Mouse (Mus musculus): ENCODE results near the gene Atp2b1.

Gene Atp2b1

DNA sequence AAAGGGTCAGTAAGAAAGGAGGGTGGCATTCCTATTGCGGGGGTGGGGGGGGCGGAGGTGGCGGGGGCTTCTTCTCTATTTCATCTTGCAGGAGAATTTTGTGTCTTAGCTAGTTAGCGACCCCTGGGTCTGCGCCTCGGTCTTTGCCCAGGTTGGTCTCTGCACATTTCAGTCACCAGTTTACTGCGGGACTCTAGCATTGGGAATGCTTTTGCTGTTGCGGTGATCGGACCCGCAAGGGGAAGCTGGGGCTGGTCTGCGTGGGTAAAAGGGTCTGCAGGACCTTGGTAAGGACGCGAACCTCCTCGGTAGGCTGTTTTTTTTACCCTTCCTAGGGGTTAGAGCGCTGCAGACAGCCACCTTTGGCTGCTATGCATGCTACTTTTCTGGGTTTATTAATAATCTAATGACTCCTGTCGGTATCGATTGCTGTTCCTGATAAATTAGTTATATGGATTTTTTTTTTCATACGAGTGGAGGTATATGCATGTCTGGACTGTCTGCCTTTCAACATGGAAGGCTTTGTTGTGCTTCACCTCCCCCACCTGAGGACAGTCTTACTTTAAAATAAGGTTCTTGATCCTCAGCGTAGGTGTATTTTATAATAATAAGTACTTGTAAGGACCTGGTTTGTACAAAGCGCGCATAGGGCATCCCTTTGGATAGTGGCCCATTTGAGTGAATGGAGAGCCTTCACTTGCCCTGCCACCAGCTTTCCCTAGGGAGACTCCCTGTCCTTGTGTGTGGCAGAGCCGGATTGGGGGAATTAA, 2.0 kb downstream of the Atp2b1 start:
- peak; percentile 10 to 23 for DNase-seq

DNA sequence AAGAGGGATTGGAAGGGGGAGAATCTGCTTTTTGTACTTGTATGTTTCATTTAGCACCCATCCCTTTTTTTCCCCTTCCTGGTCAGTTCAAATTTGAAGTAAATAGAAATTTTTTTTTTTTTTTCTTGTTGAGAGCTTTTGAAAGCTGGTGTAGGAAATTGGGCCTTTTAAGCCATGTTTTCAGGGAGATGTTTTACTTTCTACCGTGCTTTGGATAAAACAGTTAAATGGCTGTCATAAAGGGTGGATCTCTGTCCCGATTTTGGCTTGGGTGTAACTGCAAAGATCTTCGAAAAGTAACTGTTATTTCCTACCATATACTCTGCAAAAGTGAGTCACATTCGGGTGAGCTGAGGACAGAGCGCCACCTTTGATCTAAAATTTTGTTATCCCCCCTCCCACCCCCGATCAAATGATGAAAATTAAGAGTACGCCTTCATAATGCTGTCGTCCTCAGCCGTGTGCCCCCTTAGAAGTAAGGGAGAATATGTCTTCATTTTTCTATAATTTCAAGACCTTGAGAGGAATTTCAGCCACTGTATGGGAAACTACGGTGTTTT, 2.7 kb downstream of the Atp2b1 start:
- no peak for DNase-seq

DNA sequence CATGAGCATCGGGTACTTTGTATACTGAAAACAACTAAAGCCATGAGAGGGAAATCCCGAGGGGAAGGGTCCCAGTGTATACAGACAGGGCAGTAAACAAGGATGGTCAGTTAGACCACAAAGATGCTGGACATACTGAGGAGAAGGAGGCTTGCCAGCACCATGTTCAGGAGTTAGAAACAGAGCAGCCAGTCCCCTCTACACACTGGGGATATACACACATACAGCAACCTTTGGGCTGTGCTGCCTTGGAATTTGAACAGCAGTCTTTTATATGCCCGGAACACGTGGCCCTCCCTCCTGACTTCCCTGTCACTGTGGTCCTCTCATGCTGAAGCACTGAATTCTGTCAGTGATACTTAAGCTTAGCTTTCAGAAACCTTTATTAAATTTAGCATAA, 10.9 kb downstream of the Atp2b1 start:
- DNase-seq = no peak

DNA sequence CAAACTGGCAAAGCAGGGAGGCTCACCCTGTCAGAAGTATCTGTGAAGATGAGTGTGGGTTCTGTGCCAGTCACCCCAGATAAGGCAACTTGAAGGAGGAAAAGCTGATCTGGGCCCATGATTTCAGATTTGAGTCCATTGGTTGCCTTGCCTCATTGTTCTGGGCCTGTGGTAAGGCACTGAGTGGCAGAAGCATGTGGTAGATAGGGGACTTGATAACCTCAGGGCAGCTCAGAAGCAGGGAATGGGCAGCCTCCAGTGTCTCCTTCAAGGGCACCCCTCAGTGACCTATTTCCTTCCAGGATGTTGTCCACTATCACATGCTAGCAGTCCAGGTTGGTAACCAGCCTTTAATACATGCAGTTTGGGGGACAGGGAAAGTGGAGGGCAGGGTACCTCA, 12.8 kb downstream of the Atp2b1 start:
- no peak for DNase-seq

DNA sequence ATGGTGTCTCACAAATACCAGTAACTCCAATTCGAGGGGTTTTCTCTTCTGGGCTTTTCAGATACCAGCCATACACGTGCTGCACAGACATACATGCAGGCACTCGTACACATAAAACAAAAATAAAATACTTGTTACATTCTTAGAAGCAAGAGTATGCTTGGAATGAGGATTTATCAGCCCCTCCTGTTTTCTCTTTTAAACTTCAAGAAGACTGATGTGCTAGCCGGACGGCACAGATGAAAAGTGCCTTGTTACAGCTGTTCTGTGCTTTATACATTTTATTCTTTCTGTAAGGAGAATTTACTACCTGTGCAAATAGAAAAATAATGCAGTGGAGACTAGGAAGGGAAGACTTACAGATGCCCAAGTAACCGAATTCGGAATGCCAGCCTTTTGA, 15.2 kb downstream of the Atp2b1 start:
- DNase-seq = no peak

DNA sequence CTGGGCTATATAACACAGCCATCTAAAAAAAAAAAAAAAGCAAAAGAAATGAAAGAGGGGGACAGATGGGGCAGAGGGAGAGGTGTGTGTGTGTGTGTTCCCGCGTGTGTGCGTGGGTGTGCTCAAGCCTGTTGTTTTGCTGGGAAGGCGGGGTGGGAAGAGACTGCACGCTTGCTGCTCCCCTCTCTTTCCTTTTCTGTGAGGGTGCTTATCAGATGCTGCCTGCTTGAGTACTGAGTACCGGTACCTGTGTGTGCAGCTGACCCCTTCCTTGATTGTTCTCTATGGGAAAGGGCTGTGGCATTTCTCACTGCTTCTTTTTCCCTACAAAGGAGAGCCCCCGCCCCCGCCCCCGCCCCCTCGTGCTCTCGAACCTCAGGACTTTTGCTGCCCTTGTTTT, 15.9 kb downstream of the Atp2b1 start:
- DNase-seq = no peak

DNA sequence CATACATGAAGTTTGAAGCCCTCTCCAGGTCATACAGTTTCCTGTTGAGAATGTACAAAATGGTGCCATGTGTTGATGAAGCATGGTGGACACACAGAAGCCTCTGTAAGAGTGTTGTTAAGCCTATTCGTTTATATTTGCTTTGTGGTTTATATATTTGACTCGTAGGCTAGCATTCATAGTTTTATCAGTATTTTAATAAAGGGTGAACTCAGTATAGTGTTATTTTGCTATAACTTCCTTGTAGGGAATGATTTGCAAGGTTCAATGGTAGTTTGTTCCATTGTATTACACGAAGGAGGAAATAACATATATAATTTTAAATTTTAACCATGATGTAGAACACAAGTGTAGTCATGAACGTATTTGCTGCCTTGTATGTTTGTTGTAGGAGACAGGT, 25.9 kb downstream of the Atp2b1 start:
- no peak for DNase-seq

DNA sequence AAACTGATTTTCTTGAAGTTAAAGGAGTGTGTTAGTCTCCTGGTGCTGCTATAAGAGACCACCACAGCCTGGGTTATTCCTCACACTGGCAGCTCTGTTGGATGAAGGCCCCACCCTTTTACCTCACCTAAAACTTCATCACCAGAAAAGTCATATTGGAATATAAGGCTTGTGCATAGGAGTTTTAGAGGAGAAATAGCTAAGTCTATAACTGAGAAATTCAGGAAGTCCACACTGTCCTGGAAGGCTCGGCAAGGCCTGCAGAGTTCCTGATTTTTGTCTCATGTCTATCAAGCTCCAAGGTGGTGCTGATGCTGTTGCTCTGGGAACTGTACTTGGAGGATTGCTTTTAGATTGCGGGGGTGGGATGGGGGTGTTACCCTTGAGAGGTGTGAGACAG, 26.6 kb downstream of the Atp2b1 start:
- no peak for DNase-seq

DNA sequence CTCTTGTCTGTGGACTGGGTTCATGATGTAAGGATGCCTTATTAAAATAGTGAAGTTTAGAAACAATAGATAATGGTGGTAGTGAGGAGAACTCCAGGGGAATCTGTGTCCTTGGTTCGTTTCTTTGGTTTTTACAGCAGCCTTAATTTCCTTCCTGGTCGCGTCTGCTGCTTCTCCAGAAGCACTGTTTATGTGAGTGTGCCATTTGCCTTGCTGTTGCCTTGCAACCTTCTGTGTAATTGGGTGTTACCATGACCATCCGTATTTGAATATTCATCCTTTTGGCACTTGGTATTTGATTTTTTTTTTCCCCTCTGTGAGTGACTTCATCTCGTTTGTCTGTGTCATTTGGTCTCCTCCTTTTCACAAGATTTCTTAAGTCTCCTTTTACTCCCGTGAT, 27.8 kb downstream of the Atp2b1 start:
- no peak for DNase-seq

DNA sequence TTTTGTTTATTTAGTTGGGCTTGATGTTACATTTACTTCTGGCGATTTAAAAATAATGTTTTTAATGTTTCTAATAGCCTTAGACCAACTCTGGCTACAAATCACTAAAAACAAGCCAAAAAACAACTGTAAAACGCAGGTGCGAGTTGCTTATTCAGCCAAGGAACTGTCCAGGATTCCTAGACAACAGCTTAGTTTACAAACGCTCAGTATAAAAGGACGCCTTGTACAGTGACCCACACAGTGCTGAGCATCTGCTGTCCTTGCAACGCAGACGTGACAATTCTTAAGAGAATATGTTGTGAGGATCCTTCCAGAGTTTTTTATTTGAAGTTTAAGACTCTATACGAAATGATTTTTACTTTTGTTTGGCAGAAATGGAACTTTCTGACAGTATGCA, 28.8 kb downstream of the Atp2b1 start:
- no peak for DNase-seq

DNA sequence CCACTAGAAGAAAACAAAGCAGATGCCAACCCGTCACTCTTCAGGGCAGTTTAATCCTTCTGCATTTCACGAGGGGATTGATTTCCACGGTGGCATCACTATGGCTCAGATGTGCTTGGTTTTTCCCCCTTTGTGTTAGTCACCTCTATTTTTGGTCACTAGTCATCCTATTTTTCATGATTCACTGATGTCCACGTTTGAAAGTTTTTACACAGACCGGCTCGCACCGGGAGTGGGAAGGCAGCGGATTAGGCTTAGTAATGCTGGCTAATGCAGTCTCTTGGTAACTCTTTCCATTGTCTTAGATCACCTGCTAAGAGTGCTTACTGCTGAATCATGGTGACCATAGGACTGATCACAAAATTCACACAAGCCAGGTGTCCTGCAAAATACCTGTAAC, 29.7 kb downstream of the Atp2b1 start:
- DNase-seq = no peak

DNA sequence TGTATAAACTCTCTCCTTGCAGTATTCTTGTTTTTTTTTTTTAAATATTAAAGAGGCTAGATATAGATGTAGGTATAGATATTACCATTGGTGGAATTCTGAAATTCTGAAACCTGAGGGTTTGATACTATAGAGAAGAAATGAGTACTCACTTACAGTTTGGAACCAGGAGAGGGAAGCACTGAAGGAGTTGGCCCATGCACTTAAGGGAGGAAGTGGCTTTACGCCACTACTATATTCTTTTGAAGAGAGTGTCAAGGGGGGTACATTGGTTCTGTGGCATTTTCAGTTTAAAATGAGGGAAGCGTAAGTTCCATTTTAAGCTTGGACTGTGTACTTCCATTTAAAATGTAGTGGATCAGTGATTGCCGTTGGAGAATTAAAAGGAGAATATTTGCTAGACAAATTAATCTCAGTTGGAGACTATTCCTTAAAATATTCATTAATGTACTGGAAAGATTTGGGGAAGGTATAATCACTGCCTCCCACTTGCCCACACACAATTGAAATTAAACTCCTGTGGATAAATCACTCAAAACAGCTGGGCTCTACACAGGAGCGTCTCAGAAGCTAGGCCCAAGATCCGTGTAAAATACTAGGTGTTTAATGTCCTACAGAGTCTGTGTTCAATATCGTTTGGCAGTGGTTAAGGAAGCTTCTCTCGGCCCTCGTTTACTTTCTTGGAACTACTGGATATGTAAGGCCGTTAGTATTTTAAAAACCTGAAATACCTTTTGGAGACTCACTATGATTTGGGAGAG, 32.0 kb downstream of the Atp2b1 start:
- DNase-seq = no peak

DNA sequence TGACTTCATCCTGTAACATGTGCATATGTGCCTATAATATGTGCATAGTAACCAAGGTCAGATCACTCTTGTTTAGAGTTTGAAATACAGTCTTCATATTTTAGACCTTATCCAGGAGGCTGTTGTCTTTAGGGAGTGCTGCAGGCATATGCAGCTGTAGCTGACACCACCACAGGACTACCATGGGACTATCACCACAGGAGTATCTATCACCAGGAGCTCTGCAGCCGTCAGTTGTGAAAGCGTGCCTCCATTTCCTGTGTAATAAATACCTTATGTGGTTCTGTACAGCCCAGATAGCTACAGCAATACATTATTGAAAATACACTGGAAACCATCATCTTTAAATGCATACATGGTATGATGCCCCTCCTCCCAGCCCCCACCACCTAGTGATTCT, 33.0 kb downstream of the Atp2b1 start:
- DNase-seq = no peak

DNA sequence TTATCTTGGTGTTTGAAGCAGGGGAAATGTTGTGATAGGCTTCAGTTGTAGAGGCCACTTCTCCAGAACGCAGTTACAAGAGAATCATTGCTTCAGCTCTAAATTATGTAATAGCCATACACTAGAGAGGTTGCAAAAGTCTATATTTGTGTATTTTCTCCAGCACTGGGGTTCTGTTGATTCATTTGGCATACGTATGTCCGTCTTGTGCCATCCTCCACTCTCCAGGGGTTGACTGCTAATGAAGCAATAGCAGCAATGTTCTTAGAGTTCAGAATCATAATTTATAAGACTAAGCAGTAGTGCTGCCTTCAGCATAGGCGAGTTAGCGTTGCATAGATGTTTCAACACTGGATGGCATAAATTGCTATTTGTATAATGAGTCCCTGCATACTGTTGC, 33.9 kb downstream of the Atp2b1 start:
- DNase-seq = no peak

DNA sequence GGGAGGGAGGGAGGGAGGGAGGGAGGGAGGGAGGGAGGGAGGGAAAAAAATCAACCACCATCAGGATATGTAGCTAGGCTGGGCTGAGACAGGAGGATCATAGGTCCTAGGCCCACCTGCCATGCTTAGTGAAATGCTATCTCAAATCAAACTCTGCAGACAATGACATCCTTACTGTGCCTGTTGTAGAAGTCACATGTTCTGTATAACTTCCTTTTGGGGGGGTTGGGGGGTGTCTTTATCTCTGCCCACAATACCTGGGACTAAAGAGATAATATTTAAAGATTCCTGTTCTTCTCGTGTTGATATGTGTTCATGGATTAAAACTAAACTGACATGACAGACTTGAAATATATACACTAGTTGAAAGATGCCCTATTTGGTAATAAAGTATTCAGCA, 35.5 kb downstream of the Atp2b1 start:
- no peak for DNase-seq

DNA sequence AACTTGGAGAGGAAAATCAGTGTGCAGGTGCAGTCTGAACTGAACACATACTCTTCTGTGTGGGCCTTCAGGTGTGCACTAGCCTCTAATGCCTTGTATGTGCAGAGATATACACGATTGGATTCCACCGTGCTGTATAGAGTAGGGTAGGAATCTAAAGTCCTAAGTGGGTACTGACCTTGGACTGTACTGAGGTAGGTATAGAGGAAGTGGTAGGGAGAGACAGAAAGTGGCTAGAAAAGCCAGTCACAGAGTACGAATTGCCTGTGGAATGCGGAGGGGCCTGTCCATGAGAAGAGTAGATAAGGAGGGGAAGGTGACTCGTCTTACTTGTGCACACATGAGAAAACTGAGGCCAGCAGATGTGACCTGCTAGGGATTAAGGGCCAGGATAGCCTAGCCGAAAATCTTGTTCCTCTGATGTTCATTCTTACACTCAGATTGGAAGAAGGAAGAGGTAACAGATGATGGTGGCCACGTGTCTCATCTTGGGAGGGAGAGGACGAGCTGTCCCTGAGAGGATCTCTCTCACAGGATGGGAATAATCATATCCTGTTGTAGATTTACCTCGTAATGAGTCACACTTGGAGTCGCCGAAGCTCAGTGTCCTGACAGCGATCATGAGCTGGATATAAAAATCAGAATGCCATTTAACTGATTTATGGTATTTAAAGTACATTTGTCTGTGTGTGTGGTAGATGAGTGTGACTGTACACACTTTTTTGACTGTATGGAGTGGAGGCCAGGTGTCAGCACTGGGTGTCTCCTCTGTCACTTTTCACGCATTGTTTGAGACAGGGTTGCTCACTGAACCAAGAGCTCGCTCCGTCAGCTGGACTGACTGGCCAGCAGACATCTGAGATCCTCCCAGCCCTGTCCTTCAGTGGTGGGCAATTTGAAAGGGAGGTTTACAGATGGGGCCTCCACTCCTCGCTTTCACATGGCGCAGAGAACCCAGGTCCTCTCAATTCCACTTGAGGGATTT, 37.4 kb downstream of the Atp2b1 start:
- no peak for DNase-seq

DNA sequence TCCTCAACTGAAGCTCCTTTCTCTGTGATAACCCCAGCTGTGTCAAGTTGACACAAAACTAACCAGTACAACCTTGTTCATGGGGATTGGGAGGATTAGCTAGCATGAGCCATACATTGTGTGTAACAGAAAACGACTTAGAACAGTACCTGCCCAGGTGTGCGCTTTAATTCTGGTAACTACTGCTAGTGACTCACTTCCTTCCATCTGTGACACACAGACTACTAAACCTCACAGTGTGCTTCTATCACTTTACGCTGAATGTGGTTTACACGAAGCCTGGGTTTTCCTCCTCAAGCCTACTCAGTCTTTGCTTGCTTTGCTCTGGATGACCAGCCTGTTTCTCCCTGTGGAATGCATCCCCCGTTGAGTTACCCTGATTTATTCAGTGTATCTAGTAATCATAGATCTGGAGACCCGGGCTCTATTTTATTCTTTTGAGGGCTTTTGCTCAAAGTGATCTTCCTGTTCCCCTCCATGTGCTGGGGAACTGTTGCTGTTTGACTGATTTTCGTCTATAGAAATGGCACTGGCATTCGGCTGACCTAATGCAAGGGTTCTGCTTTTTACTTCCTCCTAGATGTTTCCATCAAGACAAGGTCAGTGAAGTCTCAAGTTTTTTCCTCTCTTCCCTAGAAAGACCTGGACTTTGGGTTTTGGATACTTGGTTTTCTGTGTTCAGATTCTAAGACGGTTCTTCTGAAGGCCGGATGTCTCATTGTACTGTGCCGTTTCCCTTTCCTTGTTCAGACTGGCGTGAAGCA, 40.2 kb downstream of the Atp2b1 start:
- no peak for DNase-seq

DNA sequence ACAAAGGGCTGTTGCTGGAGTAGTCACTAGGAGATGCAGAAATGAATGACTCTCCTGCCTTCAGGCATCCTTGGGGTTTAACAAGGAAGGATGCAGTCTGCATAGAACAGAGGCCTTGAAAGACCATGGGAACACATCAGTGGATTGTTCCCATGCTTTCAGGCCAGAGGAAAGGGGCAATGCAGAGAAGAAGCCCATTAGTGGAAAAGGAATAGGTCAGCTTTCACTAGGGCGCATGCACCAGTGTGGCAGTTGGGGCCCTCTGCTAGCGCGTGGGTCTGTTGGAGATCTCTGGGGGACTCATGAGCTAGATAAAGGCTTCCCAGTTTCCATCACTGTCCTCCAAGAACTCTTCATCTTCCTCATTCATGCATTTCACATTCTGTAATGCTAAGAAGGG, 41.9 kb downstream of the Atp2b1 start:
- DNase-seq = no peak

DNA sequence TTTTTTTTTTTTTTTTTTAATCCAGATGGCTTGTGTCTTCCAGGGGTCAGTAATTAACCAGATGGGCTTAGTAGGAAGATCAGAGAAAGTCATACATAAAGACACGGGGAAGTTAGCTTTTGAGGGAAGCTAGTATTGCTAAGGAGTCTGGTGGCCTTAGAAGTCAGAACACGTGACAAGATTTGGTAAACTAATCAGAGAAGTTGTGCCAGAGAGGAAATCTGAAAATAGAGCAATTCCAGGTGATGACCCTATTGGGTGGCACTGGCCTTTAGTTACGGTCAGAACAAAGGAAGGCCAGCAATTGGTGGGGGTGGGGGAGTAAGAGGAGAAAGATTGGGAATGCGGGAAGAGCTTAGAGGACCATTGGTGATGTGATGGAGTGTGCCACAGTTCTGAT, 44.5 kb downstream of the Atp2b1 start:
- DNase-seq = no peak

DNA sequence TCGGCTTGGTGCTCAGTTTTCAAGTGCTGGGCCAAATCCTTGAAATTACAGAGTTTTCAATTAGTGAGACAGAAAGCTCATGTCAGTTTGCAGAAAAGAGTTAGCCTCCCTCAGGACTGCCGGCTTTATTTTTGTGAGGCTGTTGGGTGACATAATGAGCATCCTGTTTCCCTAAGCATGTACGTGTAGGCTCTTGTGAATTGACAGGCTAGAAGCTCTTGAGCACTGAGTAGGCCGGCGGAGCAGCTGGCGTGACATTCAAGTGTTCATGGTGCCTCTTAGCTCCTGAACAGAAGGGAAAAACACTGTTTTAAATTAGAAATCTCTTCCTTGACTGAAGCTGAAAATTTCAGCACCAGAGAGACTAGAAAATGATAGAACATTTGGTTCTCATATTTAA, 45.2 kb downstream of the Atp2b1 start:
- DNase-seq = no peak

DNA sequence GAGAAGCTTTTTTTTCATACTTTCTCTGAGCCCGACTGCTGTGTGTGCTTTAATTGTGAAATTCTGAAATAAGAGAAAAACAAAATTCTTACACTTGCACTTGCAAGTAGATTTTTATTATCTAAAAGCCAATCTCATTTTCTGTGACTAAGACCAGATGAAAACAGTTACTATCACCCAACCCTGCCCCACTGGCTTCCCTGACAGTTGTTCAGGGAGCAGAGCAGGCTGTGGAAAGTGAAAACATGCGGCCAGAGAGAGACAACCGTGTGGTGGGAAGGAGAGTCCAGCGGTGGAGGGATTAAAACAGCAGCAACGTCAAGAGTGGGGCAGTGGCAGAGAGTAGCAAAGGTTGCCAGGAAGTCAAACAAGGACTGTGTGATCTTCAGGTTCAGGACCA, 46.7 kb downstream of the Atp2b1 start:
- no peak for DNase-seq

DNA sequence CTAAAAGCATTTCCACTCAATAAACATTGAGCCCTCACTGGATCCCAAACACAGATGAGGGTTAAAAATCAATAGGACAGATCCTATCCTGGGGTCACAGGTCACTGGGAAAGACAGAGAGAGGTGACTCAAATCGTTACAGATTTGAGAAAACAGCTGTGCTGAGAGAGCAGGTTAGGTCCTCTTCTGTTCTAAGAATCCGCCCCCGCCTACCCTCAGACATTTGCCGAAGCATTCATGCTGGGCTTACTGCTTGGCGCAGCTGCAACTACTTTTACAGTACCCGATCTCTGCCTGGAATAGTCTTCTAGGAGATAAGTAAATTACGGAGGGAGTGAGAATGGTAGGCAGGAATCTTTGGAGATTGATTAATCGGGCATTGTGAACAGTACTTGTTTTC, 47.9 kb downstream of the Atp2b1 start:
- no peak for DNase-seq

All from thymus, adult 18-20 months (tissue).